Mouse (Mus musculus): ENCODE results near the gene Mblac2. TPM values are rescaled to one million over a fixed set of nuclear protein-coding genes. Genes with fewer than 3 reads are reported as not detected.
A peak's percentile ranks its signal among the peaks of the same experiment; 100 is the strongest.

Mblac2 gene
- polyA plus RNA-seq, 1 experiment from 2014 or later, result 23.8 TPM

DNA sequence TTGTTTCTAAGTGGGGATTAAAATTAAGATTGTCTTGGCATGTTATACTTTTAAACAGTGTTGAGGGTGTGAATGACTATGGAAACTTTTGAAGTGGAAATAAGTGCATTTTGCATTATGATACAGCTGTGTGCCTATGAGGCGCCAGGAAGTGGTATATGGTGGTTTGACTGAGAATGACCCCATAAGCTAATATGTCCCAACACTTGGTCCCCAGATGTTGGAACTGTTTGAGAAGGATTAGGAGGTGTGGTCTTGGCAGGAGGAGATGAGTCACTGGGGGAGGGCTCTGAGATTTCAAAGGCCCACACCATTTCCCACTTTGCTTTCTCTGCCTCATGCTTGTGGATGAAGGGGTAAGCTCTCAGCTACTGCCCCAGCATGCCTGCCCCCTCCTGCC is 44.2 kb downstream of the Mblac2 start:
- H3K27me3 ChIP-seq (replicated peaks; ENCODE audit: control insufficient read depth, insufficient read depth, low read length), result no peaks in the 10 kb centered on the region
- H3K9ac ChIP-seq (ENCODE audit: low read length), result no peak overlapping the region
- no peaks in the 10 kb centered on the region for H3K9me3 ChIP-seq (replicated peaks; ENCODE audit: control insufficient read depth, low read length)
- H3K4me1 ChIP-seq (ENCODE audit: control insufficient read depth, insufficient read depth, low read length), result no peaks in the 10 kb centered on the region
- H3K27ac ChIP-seq (ENCODE audit: low read depth, low read length), result no peak overlapping the region
- no peak overlapping the region for H3K4me3 ChIP-seq (ENCODE audit: low read depth, low read length)
- no peaks in the 10 kb centered on the region for H3K36me3 ChIP-seq (ENCODE audit: control insufficient read depth, insufficient read depth, low read length)
- no peak overlapping the region for H3K4me2 ChIP-seq (ENCODE audit: low read length)
- DNase-seq (ENCODE audit: low spot score) (no peak), ATAC-seq (no peak)
- whole genome bisulfite sequencing, result 94% methylated on average over 1 of the region's 1 CpGs

DNA sequence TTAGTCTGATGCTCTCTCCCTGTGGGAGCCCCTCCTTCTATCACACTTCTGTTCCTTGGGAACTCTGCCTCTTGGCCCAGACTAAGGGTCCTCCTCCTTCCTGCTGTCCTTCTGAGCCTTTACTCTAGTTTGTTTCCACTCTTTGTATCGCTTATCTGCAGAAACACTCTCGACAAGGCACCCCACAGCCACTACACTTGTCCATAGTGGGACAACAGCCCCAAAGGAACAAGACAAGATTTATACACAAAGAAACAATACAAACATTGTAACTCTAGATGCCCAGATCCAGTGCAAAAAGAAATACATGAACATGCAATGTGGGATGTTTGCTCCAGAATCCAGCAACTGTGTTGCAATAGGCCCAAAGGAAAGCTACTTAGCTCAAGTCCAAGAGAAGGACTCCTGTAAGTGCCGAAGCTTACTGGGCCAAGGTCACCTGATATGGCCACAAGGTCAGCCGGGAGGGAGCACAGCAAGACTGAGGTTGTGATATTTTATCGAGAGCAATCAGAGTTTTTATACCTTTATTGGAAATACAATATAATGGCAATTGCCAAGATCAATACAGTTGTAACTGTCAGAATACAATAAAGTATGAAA is 46.0 kb downstream of the Mblac2 start:
- no peak overlapping the region for H3K9ac ChIP-seq (ENCODE audit: low read length)
- ATAC-seq (no peak), DNase-seq (ENCODE audit: low spot score) (no peak)
- no peak overlapping the region for H3K4me3 ChIP-seq (ENCODE audit: low read depth, low read length)
- no peak overlapping the region for H3K27ac ChIP-seq (ENCODE audit: low read depth, low read length)
- H3K9me3 ChIP-seq (replicated peaks; ENCODE audit: control insufficient read depth, low read length), result no peaks in the 10 kb centered on the region
- 91% methylated on average over 5 of the region's 5 CpGs for WGBS
- no peak overlapping the region for H3K4me2 ChIP-seq (ENCODE audit: low read length)
- H3K27me3 ChIP-seq (replicated peaks; ENCODE audit: control insufficient read depth, insufficient read depth, low read length), result no peaks in the 10 kb centered on the region
- H3K36me3 ChIP-seq (ENCODE audit: control insufficient read depth, insufficient read depth, low read length), result no peaks in the 10 kb centered on the region
- H3K4me1 ChIP-seq (ENCODE audit: control insufficient read depth, insufficient read depth, low read length), result no peaks in the 10 kb centered on the region

DNA sequence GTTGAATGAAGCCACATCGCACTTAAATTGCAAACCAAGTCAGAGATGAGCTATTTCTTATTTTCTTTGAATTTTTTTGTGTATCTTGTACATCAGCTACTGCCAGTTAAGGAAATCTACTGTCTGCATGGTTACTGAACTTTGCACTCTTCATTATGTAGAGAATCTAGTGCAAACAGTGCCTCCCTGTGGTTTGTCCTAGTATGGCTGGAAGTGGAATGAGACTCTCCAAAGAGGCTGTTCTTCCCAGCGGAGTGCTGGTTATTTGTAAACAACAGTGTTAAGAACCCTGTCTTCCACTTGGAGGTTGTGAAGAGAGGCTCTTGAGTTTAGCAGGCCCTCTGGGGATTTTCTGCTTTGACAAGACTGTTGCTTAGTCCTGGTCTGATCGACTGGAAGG is 49.2 kb downstream of the Mblac2 start:
- Histone ChIP-seq H3K36me3 (ENCODE audit: control insufficient read depth, insufficient read depth, low read length) (no peaks in the 10 kb centered on the region), H3K27ac (ENCODE audit: low read depth, low read length) (no peak overlapping the region), H3K4me1 (ENCODE audit: control insufficient read depth, insufficient read depth, low read length) (no peaks in the 10 kb centered on the region), H3K9ac (ENCODE audit: low read length) (no peak overlapping the region), H3K9me3 (replicated peaks; ENCODE audit: control insufficient read depth, low read length) (no peaks in the 10 kb centered on the region), H3K4me2 (ENCODE audit: low read length) (no peak overlapping the region), H3K4me3 (ENCODE audit: low read depth, low read length) (no peak overlapping the region), H3K27me3 (replicated peaks; ENCODE audit: control insufficient read depth, insufficient read depth, low read length) (no peaks in the 10 kb centered on the region)
- 26% methylated on average over 3 of the region's 3 CpGs for WGBS
- ATAC-seq (no peak), DNase-seq (ENCODE audit: low spot score) (peak; percentile 65)

DNA sequence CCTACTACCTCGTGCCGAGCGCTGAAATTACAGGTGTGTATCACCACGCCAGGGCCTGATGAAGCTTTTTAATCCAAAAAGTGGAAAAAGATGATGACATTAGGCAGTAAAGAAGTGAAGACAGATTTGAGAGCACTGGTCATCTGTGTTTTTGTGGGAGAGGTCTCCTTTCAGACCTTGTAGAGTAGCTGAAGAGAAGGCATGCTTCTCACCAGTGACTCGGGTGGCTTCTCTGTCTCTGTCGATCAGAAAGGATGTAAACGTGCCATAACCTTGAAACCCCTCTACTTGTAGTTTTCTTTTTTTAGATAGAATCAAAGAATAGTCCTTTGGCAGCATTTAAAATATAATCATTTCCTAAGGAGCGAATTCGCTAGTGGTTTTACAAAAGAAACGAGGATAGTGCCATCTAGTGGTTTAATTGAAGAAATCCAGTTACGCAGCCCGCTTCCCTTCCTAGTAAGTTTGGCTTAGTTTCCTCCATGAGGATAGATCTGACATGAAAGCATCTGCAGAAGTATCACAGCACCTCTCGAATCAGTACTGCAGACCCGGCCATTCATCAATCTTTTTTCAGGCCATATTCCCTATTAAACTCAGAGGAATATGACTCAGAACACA is 50.5 kb downstream of the Mblac2 start:
- no peaks in the 10 kb centered on the region for H3K36me3 ChIP-seq (ENCODE audit: control insufficient read depth, insufficient read depth, low read length)
- H3K4me1 ChIP-seq (ENCODE audit: control insufficient read depth, insufficient read depth, low read length), result no peaks in the 10 kb centered on the region
- no peaks in the 10 kb centered on the region for H3K9me3 ChIP-seq (replicated peaks; ENCODE audit: control insufficient read depth, low read length)
- WGBS, result 31% methylated on average over 14 of the region's 14 CpGs
- ATAC-seq (peak; percentile 56), DNase-seq (ENCODE audit: low spot score) (peak; percentile 92)
- H3K27me3 ChIP-seq (replicated peaks; ENCODE audit: control insufficient read depth, insufficient read depth, low read length), result no peaks in the 10 kb centered on the region
- H3K4me2 ChIP-seq (ENCODE audit: low read length), result no peak overlapping the region
- H3K27ac ChIP-seq (ENCODE audit: low read depth, low read length), result no peak overlapping the region
- H3K4me3 ChIP-seq (ENCODE audit: low read depth, low read length), result no peak overlapping the region
- H3K9ac ChIP-seq (ENCODE audit: low read length), result no peak overlapping the region

DNA sequence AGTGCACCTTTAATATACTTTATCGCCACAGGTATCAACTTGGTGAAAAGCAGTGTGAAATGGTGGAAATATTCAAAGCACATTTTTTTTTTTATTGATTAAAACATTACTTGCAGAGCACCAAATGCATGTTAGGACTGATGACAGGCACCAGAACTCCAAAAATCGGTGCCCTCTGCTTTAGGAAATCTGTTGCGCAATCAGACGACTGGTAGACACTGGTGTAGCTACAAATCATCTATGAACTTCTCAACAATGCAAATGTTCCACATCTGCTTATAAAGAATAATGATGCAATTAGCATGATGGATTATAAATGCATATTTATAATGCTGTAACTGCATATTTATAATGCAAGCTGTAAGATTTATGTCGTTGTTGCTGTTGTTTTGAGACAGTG is 53.0 kb downstream of the Mblac2 start:
- ATAC-seq, result no peak
- no peak for DNase-seq (ENCODE audit: low spot score)
- H3K36me3 ChIP-seq (ENCODE audit: control insufficient read depth, insufficient read depth, low read length), result no peaks in the 10 kb centered on the region
- no peak overlapping the region for H3K4me2 ChIP-seq (ENCODE audit: low read length)
- H3K27me3 ChIP-seq (replicated peaks; ENCODE audit: control insufficient read depth, insufficient read depth, low read length), result no peaks in the 10 kb centered on the region
- H3K27ac ChIP-seq (ENCODE audit: low read depth, low read length), result no peak overlapping the region
- no peaks in the 10 kb centered on the region for H3K9me3 ChIP-seq (replicated peaks; ENCODE audit: control insufficient read depth, low read length)
- no peak overlapping the region for H3K9ac ChIP-seq (ENCODE audit: low read length)
- H3K4me1 ChIP-seq (ENCODE audit: control insufficient read depth, insufficient read depth, low read length), result no peaks in the 10 kb centered on the region
- 75% methylated on average over 5 of the region's 5 CpGs for WGBS
- no peak overlapping the region for H3K4me3 ChIP-seq (ENCODE audit: low read depth, low read length)

DNA sequence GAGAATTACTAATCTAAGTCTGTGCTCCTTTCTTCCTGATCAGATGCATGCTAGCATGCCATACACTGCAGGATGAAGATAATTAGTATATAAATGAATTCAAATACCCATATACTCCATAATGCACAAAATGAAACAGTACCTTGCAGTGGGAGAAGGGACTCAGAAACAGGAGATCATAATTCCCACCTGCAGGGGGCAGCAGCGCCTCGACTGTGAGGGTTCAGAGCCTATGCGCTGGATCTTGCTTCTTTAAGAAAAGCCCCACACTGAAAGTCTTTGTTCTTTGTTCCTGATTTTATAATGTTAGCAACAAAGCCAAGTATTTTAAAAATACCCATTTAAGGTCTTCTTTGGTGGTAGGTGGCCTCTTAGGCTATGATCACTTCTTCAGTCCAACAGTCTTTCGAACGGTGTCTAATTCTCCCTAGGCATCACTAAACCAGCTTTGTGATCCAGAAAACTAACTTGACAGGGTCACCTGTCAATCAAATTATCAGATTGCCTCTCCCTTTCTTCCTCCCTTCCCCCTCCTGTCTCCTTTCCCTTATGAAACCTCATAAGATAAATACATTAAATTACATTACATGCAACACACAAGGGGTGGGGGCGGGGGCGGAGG is 56.0 kb downstream of the Mblac2 start:
- DNase-seq (ENCODE audit: low spot score) (peak; percentile 84), ATAC-seq (peak; percentile 86)
- Histone ChIP-seq H3K27ac (ENCODE audit: low read depth, low read length) (no peak overlapping the region), H3K36me3 (ENCODE audit: control insufficient read depth, insufficient read depth, low read length) (no peaks in the 10 kb centered on the region), H3K4me1 (ENCODE audit: control insufficient read depth, insufficient read depth, low read length) (no peaks in the 10 kb centered on the region), H3K9ac (ENCODE audit: low read length) (no peak overlapping the region), H3K9me3 (replicated peaks; ENCODE audit: control insufficient read depth, low read length) (no peaks in the 10 kb centered on the region), H3K4me3 (ENCODE audit: low read depth, low read length) (no peak overlapping the region), H3K27me3 (replicated peaks; ENCODE audit: control insufficient read depth, insufficient read depth, low read length) (no peaks in the 10 kb centered on the region), H3K4me2 (ENCODE audit: low read length) (no peak overlapping the region)
- 68% methylated on average over 7 of the region's 7 CpGs for WGBS

DNA sequence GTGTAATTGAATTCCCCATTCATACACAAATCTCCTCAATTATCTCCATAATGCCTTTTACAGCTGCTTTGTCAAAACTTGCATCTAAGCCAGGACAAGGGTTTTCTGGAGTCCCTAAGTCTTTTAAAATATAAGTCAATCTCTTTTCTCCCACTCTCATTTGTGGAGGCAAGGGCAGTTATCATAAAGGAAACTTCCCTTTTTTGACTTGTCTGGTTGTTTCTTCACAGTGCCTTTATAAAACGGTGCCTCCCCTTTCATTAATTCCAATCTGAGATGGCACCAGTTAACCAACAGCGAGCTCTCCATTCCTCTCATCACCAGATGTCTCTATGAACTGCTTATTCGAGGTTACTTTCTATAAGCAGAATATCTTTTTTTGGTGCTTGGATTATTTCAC is 65.1 kb downstream of the Mblac2 start:
- Histone ChIP-seq H3K9ac (ENCODE audit: low read length) (no peak overlapping the region), H3K9me3 (replicated peaks; ENCODE audit: control insufficient read depth, low read length) (no peaks in the 10 kb centered on the region), H3K4me3 (ENCODE audit: low read depth, low read length) (no peak overlapping the region), H3K27ac (ENCODE audit: low read depth, low read length) (no peak overlapping the region), H3K27me3 (replicated peaks; ENCODE audit: control insufficient read depth, insufficient read depth, low read length) (no peaks in the 10 kb centered on the region), H3K36me3 (ENCODE audit: control insufficient read depth, insufficient read depth, low read length) (no peaks in the 10 kb centered on the region), H3K4me1 (ENCODE audit: control insufficient read depth, insufficient read depth, low read length) (no peaks in the 10 kb centered on the region), H3K4me2 (ENCODE audit: low read length) (no peak overlapping the region)
- ATAC-seq (no peak), DNase-seq (ENCODE audit: low spot score) (no peak)
- WGBS, result 74% methylated on average over 3 of the region's 3 CpGs

DNA sequence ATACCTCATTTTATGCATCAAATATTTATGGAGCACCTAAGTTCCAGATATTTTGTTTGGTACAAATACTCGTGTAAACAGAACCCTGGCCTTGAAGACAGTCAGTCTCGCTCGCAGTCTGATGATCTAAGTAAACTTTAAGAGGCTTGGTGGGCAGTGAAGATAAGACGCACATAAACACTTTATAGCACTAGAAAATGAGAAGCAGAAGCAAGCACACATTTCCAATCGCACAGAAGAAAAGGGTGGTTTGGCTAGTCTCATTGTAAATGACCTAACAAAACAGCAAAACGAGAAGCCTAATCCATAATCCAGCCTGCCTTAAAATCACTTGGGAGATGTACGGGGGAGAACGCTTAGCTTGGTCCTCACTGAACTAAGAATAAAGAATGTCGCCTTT is 71.3 kb downstream of the Mblac2 start:
- H3K27ac ChIP-seq (ENCODE audit: low read depth, low read length), result peak overlapping the region; percentile 99
- peaks cover 15% of the 10 kb centered on the region for H3K4me1 ChIP-seq (ENCODE audit: control insufficient read depth, insufficient read depth, low read length)
- ATAC-seq (no peak), DNase-seq (ENCODE audit: low spot score) (no peak)
- 0 out of 2 replicates have a peak, but pooled peaks cover 5% of the 10 kb centered on the region for H3K36me3 ChIP-seq (ENCODE audit: control insufficient read depth, insufficient read depth, low read length)
- H3K9ac ChIP-seq (ENCODE audit: low read length), result peak overlapping the region; percentile 89
- 48% methylated on average over 9 of the region's 9 CpGs for WGBS
- no peaks in the 10 kb centered on the region for H3K9me3 ChIP-seq (replicated peaks; ENCODE audit: control insufficient read depth, low read length)
- H3K27me3 ChIP-seq (replicated peaks; ENCODE audit: control insufficient read depth, insufficient read depth, low read length), result no peaks in the 10 kb centered on the region
- peak overlapping the region; percentile 64 for H3K4me2 ChIP-seq (ENCODE audit: low read length)
- H3K4me3 ChIP-seq (ENCODE audit: low read depth, low read length), result peak overlapping the region; percentile 69

DNA sequence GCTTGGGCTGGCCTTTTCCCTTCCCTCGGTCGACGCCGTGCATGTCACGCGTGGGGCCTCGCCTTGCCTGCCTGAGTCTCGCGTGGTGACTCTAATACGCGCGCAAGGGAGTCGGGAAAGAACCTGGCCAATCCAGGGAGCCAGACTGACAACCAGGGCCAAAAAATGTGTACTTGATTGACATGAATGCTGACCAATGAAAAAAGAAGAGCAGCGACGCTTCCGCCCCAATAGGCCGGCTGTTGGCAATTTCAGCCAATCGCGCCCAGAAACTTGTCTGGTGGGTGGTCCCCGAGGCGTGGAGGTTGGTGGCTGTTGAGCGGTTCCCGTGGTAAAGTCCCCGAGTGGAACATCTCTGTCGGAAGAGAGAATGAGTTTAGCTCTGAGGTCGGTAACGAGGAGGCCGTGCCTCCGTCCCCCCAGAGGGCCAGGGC is 71.8 kb downstream of the Mblac2 start, which contains the start of gene Cetn3:
Cetn3 (plus strand) TSS at position 107 of the 434 bp plus-strand sequence.
- peaks cover 9% of the 10 kb centered on the region; the same call in 1 of the 2 replicates for H3K36me3 ChIP-seq (ENCODE audit: control insufficient read depth, insufficient read depth, low read length)
- H3K27ac ChIP-seq (ENCODE audit: low read depth, low read length), result peak within 1 kb of the TSS; percentile 99
- peak within 1 kb of the TSS; percentile 69 for H3K4me3 ChIP-seq (ENCODE audit: low read depth, low read length)
- H3K9me3 ChIP-seq (replicated peaks; ENCODE audit: control insufficient read depth, low read length), result no peaks in the 10 kb centered on the region
- DNase-seq (ENCODE audit: low spot score), result peak; percentile 99
- peaks cover 15% of the 10 kb centered on the region for H3K4me1 ChIP-seq (ENCODE audit: control insufficient read depth, insufficient read depth, low read length)
- peak within 1 kb of the TSS; percentile 89 for H3K9ac ChIP-seq (ENCODE audit: low read length)
- H3K4me2 ChIP-seq (ENCODE audit: low read length), result peak within 1 kb of the TSS; percentile 64
- no peaks in the 10 kb centered on the region for H3K27me3 ChIP-seq (replicated peaks; ENCODE audit: control insufficient read depth, insufficient read depth, low read length)
- ATAC-seq, result peak; percentile 93
- under 1% methylated on average over 29 of the region's 29 CpGs for WGBS
